Comparison of ENCODE assay signal across 10 mouse cellular contexts in genomic region chr4:84199181-84199656, GRCm38 (mm10).
DNase-seq lines count a peak whose midpoint lies in the region; ATAC-seq lines count a peak whose summit lies in the region.
"Had no signal": no experiment of that assay in that cellular context is flagged by ENCODE, and none has a peak within 500 bp of the region (broad histone marks: within the 10 kb centered on the region; RNA-seq: fewer than 3 reads in every experiment).

No protein-coding gene starts in this region.

- peaks cover 33% of the 10 kb centered on the region for H3K4me1 ChIP-seq in hindbrain, embryonic 12.5 days

- no peak overlapping the region for H3K9ac ChIP-seq in hindbrain, embryonic 12.5 days

- H3K36me3 ChIP-seq in hindbrain, embryonic 12.5 days: no peaks in the 10 kb centered on the region

- peak; percentile 9 to 19 for DNase-seq in cerebellum, postnatal 14 days
- no peak for DNase-seq in cerebellum, adult 11-12 months
- DNase-seq in lung, postnatal 10 days: peak; percentile 53
- no peak for DNase-seq in lung, postnatal 36 days
- peak; percentile 51 for DNase-seq in ovary, postnatal 36 days (ENCODE audit: low spot score)
- no peak for DNase-seq in adrenal gland, postnatal 10 days
- DNase-seq: adrenal gland, postnatal 25 days had no signal

- no peak overlapping the region for H3K4me3 ChIP-seq in hindbrain, embryonic 12.5 days

- WGBS in hindbrain, embryonic 12.5 days: 33% methylated on average over 9 of the region's 9 CpGs

- peak; percentile 20; the same call in 1 of the 2 replicates for ATAC-seq in hindbrain, embryonic 12.5 days (ENCODE audit: low FRiP score)
- ATAC-seq in inflammation-experienced regulatory T-cells, adult 6 months: no peak

- H3K9me3 ChIP-seq in hindbrain, embryonic 12.5 days (replicated peaks): no peaks in the 10 kb centered on the region

- H3K27me3 ChIP-seq in hindbrain, embryonic 12.5 days: peaks cover 7% of the 10 kb centered on the region; the same call in 1 of the 2 replicates

- no peak overlapping the region for H3K27ac ChIP-seq in hindbrain, embryonic 12.5 days
- H3K27ac ChIP-seq: macrophage had no signal

- no peak overlapping the region for H3K4me2 ChIP-seq in hindbrain, embryonic 12.5 days (replicated peaks)

Comparison
In these comparisons a context has a peak if more than half of its experiments do, and no peak if none do; other contexts are left out.
1. DNase-seq: peak in cerebellum, postnatal 14 days (2 of 2), lung, postnatal 10 days (single experiment) and ovary, postnatal 36 days (single experiment); none in cerebellum, adult 11-12 months (single experiment), lung, postnatal 36 days (single experiment) and adrenal gland, postnatal 10 days (single experiment).